Mouse (Mus musculus) cerebellum, postnatal 10 days (tissue): Measurements from ENCODE around the gene Gm17689.

Experiments used
- DNase-seq, 2 experiments: peaks; one replicate each; pipeline ENCODE4 v3.0.0; 2021; ENCODE audit warnings: mixed read lengths in 2 of 2

Gm17689 gene

DNA sequence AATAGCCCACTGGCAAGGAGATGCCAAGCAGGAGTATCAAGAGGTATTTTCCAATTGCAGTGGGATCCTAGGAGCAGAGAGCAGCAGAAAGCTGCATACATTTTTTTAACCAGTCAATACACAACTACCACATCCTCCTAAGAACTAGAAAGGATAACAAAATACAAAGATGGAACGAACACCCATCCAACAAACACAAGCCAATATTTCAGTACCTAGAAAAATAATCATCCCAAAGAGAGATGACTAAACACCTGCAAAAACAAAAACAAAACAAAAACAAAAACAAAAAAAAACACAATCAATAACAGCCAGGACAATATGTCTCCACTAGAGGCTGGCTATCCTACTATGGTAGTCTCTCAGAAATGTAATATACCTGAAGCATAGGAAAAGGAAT lies at the start of gene Gm17689:
Gene Gm17689 (minus strand): TSS at position 101 of the 400 bp plus-strand sequence.
- no peak for DNase-seq

DNA sequence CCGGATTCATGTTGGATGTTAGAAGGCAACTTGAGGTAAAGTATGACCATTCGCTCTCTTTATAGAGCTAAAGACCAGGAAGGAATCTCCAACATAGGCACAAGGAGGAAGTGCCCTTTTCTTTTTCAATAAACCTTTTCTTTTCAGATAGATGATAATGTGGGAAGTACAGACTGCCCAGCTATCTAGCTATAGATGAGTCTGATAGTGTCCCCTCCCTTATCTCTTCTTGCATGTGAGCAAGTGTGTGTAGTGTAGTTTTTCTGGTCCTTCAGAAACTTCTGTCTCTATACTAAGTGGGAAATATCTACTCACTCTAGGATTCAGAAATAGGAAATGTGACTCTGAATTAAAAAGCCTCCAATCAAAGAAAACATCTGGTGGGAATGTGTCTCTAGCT lies 40.6 kb downstream of the Gm17689 start, which contains the start of gene Gm5615:
Gene Gm5615 (minus strand): TSS at position 101 of the 400 bp plus-strand sequence.
- DNase-seq = no peak
